Mouse (Mus musculus) kidney, adult 2 months (tissue): ENCODE measurements at regions not wholly inside any gene's neighbourhood (a gene's known extent, or its start where the extent isn't known, plus 50 kb on each side); places are given as distances from the start of the nearest gene placed in this dataset.

Source experiments
- DNase-seq: peaks from one replicate; pipeline ENCODE4 v3.0.0; 2021
- H3K27ac ChIP-seq: fragments of 200-500 bp; 2 replicates; pipeline ENCODE4 v1.5.1; 2012; ENCODE audit warnings: low read depth, low read length, control low read depth, inconsistent platforms; ENCODE audit not compliant: insufficient read depth
- H3K27me3 ChIP-seq: fragments of 200-500 bp; replicated peaks from 2 replicates; pipeline ENCODE4 v1.6.1; 2012; ENCODE audit warnings: mild to moderate bottlenecking, moderate library complexity, low read length, inconsistent platforms; ENCODE audit not compliant: control insufficient read depth, insufficient read depth
- H3K36me3 ChIP-seq: fragments of 200-500 bp; 2 replicates; pipeline ENCODE4 v1.6.1; 2012; ENCODE audit warnings: mild to moderate bottlenecking, moderate library complexity, low read length, inconsistent platforms; ENCODE audit not compliant: control insufficient read depth, insufficient read depth
- H3K4me1 ChIP-seq: fragments of 200-500 bp; 2 replicates; pipeline ENCODE4 v1.6.1; 2011; ENCODE audit warnings: low read length; ENCODE audit not compliant: control insufficient read depth, insufficient read depth
- H3K4me3 ChIP-seq: fragments of 200-500 bp; 2 replicates; pipeline ENCODE4 v1.5.1; 2011; ENCODE audit warnings: mild to moderate bottlenecking, low read depth, low read length, control low read depth; ENCODE audit not compliant: insufficient read depth
- CTCF ChIP-seq: fragments of 200-500 bp; conservative IDR thresholded peaks from 2 replicates; pipeline ENCODE4 v1.5.1; 2011; ENCODE audit warnings: low read depth, mild to moderate bottlenecking, control low read depth, low read length, moderate library complexity, mixed read lengths; ENCODE audit not compliant: insufficient read depth, insufficient read length
- POLR2A ChIP-seq: fragments of 200-500 bp; IDR thresholded peaks from one replicate; pipeline ENCODE4 v1.6.1; 2011; ENCODE audit warnings: low read depth, low read length, control low read depth
- WGBS: fragments of 180-500 bp; shearing (Covaris S2); methylation state at CpG from one replicate; pipeline ENCODE4 v1.1.7; 2018; 5-methylcytosine and 5-hydroxymethylcytosine counted together

DNA sequence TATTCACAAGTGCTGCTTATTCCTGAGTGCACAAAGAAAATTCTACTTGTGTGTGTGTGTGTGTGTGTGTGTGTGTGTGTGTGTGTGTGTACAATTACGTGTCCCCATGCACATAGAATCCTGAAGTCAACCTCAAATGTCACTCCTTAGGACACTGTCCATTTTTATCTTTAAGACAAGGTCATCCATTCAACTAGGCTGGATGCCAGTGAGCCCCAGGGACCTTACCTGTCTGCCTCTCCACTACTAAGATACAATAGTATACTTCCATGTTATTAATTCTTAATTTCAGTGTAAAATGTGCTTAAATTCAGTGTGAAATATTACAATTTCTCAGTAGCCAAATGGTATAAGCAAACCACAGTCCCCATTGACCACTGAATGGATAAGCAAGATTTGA is 193.5 kb upstream of the Nabp1 start:
- DNase-seq: no peak
- WGBS: 81% methylated on average over 1 of the region's 1 CpGs
- no peaks in the 10 kb centered on the region for H3K36me3 ChIP-seq
- no peaks in the 10 kb centered on the region for H3K27me3 ChIP-seq
- TF ChIP-seq POLR2A (no peak), CTCF (no peak)
- H3K4me1 ChIP-seq: no peaks in the 10 kb centered on the region
- H3K27ac ChIP-seq: no peak overlapping the region
- H3K4me3 ChIP-seq: no peak overlapping the region

DNA sequence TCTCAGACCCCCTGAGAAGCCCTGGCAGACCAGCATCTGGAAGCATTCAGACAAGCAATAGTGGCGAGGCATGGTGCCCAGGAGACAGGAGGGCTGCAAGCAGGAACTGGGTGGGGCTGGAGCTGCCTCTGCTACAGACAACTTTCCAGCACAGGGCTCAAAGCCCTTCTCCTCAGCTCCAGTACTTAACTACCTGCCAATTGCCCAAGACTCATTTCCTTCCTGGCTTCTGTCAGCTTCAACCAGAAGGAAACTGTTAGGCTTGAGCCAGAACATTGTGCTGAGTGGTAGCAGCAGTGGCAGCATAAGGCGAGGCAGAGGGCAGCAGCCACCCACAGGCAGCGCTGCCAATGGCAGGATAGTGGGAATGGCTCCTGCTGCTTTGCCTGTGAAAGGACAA is 193.1 kb upstream of the Nabp1 start:
- TF ChIP-seq POLR2A (no peak), CTCF (peak; percentile 55)
- no peaks in the 10 kb centered on the region for H3K36me3 ChIP-seq
- H3K27me3 ChIP-seq: no peaks in the 10 kb centered on the region
- no peak overlapping the region for H3K4me3 ChIP-seq
- no peaks in the 10 kb centered on the region for H3K4me1 ChIP-seq
- WGBS: 43% methylated on average over 3 of the region's 3 CpGs
- DNase-seq: peak; percentile 38
- H3K27ac ChIP-seq: no peak overlapping the region

DNA sequence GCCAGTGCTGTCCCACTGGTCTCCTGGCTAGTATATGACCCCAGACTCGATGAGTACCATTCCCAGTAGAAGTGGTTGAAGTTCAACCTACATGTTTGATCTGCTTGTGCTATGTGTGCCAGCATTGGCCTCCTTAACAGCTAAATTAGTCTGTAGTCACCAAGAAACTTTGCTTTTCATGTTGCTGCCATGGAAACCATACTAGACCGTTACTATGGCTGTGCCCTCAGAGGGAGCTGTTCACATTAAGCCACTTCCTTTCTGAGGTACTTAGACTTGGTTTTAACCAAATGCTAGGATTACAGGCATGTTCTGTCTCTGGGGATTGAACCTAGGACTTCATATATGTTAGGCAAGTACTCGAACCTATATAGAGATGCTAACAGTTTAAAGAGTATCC is 191.8 kb upstream of the Nabp1 start:
- WGBS: 72% methylated on average over 3 of the region's 3 CpGs
- no peak overlapping the region for H3K4me3 ChIP-seq
- DNase-seq: no peak
- no peaks in the 10 kb centered on the region for H3K4me1 ChIP-seq
- no peaks in the 10 kb centered on the region for H3K36me3 ChIP-seq
- no peak for TF ChIP-seq POLR2A
- TF ChIP-seq CTCF: no peak
- H3K27me3 ChIP-seq: no peaks in the 10 kb centered on the region
- no peak overlapping the region for H3K27ac ChIP-seq

DNA sequence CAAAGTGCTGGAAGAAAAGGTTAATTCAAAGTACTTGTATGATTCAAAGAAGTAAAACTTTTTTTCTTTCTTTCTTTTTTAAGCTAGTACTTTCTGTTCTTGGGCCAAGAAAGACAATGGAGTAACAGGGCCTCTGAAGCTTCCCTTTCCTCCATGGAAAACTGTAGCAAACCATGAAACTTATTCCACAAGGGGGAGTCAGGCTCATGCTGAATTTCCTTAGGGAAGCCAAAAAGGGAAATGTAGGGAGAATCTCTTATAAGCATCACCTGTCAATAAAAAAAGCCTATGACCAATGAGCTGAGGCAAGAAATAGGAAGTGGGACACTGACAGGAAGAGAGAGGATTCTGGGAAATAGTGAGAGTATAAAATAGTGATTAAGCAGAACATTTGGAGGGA is 190.7 kb upstream of the Nabp1 start:
- Histone ChIP-seq H3K36me3 (no peaks in the 10 kb centered on the region), H3K27me3 (no peaks in the 10 kb centered on the region), H3K27ac (no peak overlapping the region), H3K4me3 (no peak overlapping the region), H3K4me1 (no peaks in the 10 kb centered on the region)
- TF ChIP-seq POLR2A: no peak
- TF ChIP-seq CTCF: peak; percentile 22; the same call in 1 of the 2 replicates
- DNase-seq: peak; percentile 38

DNA sequence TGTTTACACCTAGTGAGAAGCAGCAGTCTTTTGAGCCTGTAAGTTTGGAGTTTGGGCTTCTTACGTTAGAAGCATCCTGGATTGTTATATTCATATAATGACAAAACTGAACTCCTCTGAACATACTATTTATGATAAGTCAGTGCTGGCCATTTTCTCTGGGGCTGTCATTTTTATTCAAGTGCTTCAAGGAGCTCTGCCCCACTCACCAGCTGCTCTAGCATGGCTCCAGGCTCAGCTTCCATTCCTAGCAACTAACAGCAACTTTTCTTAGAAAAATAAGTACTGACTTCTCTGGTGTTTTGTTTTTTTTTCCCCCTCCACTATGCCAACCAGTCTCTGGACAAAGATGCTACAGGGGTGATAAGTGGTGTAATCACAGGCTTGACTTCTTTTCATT is 182.3 kb upstream of the Nabp1 start:
- no peaks in the 10 kb centered on the region for H3K27me3 ChIP-seq
- H3K4me3 ChIP-seq: no peak overlapping the region
- H3K27ac ChIP-seq: no peak overlapping the region
- no peaks in the 10 kb centered on the region for H3K36me3 ChIP-seq
- TF ChIP-seq POLR2A: no peak
- TF ChIP-seq CTCF: no peak
- DNase-seq: no peak
- 96% methylated on average over 1 of the region's 1 CpGs for WGBS
- H3K4me1 ChIP-seq: no peaks in the 10 kb centered on the region

DNA sequence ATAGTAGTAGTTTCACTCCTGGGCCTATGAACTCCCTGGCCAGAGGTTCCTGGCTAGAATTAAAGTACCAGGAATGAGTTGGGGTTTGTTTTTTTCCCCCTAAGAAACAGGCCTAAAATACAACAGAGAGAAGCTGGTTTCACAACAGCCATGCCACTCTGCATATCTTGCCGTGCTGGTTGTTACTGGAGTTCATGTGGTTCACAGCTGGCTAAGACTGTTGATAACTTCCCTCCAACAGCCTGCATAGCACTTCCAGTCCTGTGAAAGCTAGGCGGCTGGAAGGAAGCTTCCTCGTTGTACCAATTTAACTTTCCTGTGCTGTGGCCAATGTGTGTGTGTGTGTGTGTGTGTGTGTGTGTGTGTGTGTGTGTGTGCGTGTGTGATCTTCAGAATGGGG is 179.0 kb upstream of the Nabp1 start:
- Histone ChIP-seq H3K27ac (no peak overlapping the region), H3K36me3 (no peaks in the 10 kb centered on the region), H3K27me3 (no peaks in the 10 kb centered on the region), H3K4me3 (no peak overlapping the region), H3K4me1 (no peaks in the 10 kb centered on the region)
- no peak for DNase-seq
- WGBS: 81% methylated on average over 4 of the region's 4 CpGs
- no peak for TF ChIP-seq CTCF
- TF ChIP-seq POLR2A: no peak

DNA sequence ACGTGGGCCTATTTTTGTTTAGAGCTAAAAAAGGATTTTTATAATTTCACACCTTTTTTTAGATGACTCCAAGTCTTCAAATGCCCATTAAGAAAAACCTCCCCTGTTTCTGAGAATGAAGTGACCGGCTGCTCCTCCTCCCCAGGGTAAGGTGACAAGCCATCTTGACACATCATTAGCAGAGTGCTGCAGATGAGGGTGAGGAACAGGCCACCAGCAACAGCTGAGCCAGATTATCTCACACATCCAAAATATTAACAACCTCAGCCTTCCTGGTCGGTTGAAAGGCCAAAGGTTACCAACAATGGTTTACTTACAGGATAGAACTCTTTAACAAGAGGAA is 172.4 kb upstream of the Nabp1 start:
- no peak for DNase-seq
- TF ChIP-seq CTCF (no peak), POLR2A (no peak)

More for the DNA sequence above, 172.4 kb upstream of the Nabp1 start:
- Histone ChIP-seq H3K36me3 (no peaks in the 10 kb centered on the region), H3K4me1 (no peaks in the 10 kb centered on the region), H3K27me3 (no peaks in the 10 kb centered on the region), H3K27ac (no peak overlapping the region), H3K4me3 (no peak overlapping the region)
- 48% methylated on average over 3 of the region's 3 CpGs for WGBS
